Mouse (Mus musculus) megakaryocyte progenitor cell, adult 5-6 weeks (primary cell): ENCODE measurements at regions not wholly inside any gene's neighbourhood (a gene's known extent, or its start where the extent isn't known, plus 50 kb on each side); places are given as distances from the start of the nearest gene placed in this dataset.
A peak's percentile ranks its signal among the peaks of the same experiment; 100 is the strongest.

Experiments used
- ATAC-seq: replicated peaks from 2 replicates; pipeline ENCODE4 v1.8.0; 2016; ENCODE audit warnings: mild to moderate bottlenecking, moderate TSS enrichment, inconsistent platforms; ENCODE audit not compliant: poor library complexity

DNA sequence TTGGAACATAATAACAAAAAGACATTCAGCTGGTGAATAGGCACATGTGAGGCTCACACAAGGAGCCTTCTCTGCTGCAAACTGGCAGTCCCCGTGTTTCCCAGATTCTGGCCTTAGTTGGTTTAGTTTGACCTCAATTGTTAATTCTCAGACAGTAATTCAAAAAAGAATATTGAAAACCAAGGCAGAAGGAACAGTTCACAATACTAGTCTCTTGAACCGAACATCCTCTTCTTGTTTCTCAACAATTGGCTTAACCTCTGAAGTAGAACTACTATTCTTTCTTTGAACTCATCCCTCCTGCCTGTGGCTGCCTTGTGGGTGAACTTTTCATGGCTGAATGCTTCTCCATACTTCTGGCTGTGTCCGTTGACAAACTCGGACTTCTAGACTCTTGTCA, 110.4 kb upstream of the Neil3 start:
- ATAC-seq: no peak

DNA sequence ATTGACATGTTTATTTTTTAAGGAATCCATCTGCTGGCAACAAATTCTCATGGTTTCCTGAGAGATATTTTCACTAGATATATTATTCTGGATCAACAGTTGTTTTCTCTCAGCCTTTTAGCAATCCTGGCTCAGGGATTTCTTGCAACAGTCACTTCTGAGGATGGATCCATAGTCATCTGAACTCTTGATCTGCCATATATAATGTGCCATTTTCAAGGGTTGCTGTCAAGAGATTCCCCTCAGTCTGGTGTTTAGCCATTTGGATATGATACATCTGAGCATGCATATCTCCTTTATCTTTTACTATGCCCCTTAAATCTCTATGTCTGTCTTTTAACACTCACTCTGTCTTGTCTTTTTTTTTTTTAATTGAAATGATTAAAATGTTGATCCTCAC, 130.3 kb upstream of the Neil3 start:
- ATAC-seq: no peak

DNA sequence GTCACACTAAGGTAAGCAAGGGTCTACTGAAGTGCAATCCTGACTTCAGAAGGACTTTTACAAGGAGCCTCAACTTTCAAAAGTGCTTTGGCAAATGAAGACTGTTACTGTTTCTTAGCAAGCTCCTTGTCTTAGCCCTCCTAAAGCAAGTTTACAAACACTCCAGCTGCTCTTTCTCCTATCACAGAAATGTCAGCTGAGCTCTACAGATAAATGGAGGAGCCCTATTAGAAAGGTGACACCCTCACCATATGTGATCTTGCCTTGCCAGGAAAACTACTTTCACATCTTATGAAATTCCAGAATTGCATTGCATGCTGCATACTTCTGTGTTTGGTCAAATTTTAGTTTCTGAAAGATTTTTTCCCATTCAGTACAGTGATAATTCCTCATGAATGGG, 136.6 kb upstream of the Neil3 start:
- no peak for ATAC-seq

DNA sequence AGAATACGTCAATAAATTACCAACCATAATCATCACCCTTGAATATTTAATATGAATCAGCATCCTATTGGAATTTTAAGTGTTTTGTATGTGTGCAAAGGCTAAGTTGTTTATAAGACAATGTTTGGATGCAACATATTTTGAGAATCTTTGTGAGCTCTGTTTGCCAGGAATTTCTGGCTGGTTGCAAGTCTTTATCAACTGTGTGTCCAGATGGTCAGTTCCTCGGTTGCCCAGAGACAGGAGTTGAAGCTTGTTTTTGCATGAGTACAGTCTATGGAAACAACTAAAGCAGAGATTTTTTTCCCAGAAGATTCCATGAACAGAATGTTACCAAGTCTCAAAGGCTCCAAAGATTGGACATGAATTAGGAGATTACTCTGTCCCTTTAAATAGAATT, 142.0 kb upstream of the Neil3 start:
- ATAC-seq: no peak

DNA sequence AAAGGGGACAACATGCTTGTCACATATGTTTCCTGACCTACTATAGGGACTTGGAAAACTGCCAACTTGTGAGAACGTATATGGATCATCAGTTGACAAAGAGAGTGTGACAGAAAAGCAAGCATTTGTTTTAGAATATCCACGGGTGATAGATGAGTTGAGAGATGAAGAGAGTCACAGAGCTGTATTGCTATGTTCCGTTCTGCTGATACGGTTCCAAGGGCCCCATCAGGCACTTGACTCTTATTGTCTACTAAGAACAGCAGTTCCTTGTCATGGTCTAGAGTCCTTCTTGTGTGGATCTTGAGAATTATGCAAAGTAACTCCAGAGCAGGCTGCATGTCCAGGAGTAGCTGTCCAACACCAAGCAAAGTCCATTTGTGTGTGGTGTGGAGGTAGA, 143.0 kb upstream of the Neil3 start:
- no peak for ATAC-seq

DNA sequence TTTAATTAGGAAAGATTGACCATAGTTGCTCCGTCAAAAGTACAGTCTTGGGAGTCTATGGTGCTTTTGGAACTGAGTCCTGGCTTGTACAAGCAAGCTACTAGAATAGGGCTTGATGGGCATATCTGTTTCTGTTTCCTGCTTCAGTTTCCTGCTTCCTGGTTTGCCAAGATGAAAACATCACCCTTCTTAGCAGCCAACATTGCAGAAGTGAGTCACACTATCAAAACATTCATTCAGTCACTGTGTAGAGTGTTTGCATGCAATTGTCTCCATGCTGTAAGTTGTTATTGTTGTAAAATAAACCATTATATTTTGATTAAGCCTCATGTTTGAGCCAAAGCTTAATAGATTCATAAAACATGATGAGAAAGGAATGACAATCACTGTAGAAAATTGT, 149.3 kb upstream of the Neil3 start:
- ATAC-seq: no peak

DNA sequence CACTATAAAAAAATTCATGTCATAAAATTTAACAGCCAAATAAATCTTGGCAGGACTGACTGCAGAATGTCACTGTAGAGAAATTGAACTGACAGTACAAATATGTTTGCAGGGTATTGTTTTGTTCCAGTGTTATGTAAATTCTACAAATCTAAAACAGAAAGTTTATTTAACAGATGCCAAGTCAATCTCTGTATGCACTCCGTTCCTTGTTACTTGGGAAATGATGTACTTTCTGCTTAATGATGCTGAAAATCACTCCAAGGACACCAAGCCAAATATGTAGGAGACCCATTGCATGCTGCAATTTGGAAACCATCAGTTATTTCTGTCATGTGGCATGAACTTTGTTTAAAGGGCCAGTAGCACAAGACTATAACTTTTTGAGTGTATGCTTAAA, 182.3 kb upstream of the Neil3 start:
- ATAC-seq: no peak

DNA sequence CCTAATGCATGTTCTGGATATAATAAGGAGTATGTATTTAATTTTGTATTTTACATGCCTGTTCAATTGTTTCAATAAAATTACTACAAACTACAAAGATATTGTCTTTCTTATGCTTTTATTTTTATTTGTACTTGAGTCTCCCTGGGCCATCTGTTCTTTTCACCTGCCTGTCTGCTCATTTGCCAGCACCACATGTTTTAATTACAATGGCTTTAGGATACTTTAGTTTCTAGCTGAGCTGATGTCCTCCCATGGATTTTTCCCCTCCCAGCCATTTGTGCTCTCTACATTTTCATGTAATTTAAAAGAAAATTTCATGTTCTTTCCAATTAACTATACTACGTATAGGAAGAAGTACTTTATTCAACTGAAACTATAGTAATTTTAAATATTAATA, 188.5 kb upstream of the Neil3 start:
- no peak for ATAC-seq

DNA sequence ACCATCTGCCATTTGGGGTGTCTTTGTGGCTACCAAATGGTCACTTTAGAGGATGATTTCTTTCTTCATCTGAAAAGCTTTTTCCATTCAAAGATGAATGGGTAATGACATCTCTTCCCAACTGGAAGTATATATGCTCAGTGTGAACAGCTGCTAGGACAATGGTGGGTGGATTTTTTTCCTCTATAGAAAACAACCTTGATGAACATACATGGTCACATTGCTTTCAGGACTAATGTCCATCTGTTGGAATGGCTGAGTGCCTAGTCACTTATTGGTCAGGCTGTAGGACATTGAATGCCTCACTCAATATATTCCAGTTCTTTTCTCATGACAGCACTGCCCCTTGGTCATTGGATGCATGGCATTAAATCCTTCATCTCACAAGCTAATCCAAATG, 209.0 kb upstream of the Neil3 start:
- no peak for ATAC-seq

DNA sequence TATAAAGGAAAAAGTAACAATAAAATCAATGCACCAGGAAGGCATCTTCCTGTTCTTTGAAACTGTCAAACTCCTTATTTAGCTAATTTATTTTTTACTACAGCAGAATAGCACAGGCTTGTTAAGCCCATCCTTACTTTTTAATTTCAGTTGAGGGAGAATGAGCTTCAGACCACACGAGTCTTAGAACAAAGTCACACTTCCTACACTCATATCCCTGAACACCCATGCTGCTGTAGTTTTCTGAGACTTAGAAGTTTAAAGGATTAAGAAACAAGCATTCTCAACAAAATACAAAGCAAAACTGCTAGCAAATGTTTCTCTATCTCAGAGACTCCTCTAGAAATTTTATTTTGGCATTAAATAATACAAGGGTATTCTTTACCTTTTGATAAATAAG, 208.8 kb upstream of the Vegfc start:
- no peak for ATAC-seq

DNA sequence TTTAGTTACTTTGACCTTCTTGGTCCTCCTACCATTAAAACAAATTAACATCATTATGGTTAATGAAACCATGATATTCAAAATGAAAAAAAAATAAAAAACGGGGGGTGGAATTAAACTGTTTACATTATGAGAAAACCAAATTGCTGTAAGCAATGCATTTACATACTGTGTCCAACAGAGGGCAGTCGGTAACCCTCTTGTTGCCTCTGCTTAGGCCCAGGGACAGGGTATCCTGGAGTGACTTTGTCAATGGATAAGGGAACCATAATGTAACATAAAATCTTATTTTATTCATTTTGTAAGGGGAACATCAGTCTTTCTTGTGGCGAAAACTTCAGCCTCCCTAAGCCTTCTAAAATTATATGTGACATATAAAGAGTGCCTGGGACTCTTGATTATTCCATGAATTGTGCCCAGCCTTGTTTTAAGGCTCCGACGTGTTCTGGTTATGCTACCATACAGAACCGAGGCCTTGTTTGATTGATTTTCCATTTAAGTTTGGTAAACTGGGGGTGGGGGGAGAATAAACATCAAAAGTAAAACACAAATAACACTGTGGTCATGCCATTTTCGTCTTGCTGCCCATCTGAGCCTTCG, 207.3 kb upstream of the Vegfc start:
- ATAC-seq: peak; percentile 98

DNA sequence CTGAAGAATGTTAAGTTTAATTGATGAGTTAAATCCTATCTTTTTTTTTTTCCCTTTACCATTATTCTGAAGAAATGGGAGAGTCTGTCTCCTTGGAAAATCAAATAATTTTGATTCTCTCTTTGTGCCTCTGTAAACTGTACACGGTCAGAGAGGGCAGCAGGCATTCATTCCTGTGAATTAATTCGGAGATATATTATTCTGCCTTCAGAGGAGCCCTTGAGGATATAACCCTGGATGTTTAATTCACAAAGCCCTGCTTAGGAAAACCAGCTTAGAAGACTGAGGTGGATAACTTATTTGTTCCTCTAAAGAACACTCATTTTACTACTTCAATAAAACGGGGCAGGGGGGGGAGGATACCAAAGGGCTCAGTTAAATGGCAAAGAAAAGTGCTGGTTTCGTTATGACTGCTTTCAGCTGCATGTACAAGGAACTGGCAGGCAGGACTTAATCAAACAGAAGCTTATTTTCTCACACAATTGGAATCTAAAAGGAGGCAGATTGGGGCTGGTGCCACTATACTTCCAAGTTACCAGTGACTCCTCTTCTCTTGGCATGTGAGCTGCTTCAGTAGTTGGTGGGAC, 205.3 kb upstream of the Vegfc start:
- no peak for ATAC-seq

DNA sequence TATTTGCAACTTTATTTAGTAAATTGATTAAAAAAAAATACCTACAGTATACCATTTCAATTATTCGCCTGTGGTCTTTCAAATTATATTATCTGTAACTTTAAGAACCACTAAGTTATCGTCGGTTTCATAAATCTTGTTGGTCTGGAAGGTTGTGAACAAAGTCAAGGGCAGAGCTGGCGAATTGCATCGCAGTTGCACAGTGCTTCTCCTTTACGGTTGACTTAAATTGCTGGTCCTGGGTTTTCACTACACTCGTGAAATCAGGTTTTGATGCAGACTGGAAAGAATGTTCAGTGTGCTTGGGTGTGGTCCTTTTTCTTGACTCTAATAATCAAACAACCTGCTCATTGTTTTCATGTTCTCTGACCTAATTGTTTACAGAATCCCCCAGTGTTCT, 198.6 kb upstream of the Vegfc start:
- no peak for ATAC-seq

DNA sequence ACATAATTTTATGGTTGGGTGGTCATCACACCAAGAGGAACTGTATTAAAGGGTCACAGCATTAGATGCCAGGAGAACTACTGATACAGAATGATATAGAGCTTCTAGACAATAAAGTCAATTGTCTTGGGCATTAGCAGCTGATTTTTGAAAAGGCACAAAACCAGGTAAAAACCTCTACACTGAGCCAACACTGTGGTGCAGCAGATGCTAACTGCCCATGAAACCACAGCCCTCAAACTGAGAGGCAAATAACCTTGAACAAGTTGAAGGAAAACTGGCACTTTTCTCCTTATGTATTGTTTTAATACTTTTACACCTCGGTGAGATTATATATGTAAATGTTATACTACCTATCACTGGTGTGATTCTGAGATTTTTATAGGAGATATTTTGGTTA, 195.9 kb upstream of the Vegfc start:
- ATAC-seq: no peak

DNA sequence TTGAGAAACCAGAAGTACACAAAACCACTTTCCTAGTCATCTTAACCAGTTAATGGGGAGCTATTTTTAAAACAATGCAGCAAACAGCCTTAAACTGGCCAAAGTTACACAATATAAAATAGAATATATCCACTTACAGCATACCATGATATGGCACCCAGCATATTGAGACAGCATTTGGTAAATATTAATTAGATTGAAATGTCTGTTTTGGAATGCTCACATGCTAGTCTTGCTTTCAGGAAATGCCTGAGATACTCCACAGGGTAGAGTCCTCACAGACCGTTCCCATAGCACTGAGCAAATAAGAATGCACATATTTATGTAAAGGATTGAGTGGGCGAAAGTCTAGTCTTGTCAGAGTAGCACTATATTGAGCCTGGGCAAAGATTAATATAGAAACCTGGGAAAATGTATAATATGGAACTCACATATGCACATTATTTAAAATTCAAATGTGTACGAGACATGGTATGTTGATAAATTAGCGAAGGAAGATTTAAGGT, 185.1 kb upstream of the Vegfc start:
- ATAC-seq: peak; percentile 29; the same call in 1 of the 2 replicates

DNA sequence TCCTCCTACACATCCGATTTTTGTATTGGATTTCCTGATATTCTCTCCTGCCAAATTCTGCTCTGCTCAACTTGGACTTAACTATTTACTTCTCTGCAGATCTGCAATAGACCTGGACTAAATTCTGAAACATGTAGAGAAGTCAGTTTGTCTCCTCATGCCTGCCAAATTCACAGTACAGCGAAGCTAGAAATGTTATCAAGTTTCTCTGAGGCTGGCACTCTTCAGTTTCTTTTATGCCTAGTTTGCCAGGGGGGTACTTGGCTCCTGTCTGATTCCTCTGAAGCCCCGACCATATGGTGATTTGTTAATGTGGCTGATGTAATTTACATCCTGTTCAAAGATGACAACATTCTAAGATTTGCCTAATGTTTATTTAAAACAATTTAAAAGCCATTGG, 184.6 kb upstream of the Vegfc start:
- no peak for ATAC-seq

DNA sequence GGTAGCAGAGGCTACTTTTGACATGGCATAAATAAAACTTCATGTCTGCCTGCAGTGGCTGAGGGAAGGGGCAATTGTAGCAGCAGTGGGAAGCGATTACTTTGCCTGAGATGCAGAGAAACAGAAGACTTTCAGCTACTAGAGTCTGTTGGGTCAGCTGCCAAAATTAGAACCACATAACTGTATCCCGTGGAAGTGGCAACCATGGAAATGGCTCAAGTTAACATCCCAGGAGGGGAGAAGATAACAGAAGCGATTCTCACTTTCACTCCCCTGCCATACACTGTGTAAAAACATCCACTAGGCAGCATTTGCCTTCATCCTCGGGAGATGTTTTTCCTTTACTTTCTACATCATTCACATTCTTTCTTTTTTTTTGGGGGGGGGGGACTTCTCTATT, 155.1 kb upstream of the Vegfc start:
- ATAC-seq: no peak

DNA sequence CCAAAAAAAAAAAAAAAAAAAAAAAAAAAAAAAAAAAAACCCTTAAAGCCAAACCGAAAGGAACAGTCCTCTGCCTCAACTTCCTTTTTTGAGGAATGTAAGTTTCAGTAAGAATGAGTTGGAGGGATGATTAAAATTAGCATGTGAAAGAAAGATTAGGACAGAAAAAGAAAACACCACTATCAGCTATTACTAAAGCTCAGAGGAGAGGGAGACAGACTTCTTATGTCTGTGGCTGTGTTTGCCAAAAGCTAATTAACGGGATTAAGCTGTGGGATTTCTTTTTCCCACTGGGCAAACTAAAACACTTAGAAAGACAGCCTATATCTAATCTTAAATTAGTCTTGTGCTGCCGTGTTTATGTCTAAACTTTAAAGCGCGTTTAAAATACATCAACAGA, 146.7 kb upstream of the Vegfc start:
- ATAC-seq: peak; percentile 42; the same call in 1 of the 2 replicates

DNA sequence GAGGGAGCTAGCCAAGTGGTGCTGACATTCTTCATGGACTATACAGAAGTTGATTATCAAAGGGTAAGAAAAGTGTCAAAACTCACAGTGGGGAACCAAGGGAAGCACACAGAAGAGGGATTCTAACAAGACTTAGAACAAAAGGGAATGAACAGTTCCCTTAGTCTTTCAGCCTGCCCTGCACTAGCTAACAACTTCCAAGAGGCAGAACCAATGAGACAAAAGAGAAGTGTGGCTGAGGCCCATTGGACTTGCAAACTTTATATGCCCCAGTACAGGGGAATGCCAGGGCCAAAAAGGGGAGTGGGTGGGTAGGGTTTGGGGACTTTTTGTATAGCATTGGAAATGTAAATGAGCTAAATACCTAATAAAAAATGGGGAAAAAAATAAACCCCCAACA, 139.0 kb upstream of the Vegfc start:
- no peak for ATAC-seq

DNA sequence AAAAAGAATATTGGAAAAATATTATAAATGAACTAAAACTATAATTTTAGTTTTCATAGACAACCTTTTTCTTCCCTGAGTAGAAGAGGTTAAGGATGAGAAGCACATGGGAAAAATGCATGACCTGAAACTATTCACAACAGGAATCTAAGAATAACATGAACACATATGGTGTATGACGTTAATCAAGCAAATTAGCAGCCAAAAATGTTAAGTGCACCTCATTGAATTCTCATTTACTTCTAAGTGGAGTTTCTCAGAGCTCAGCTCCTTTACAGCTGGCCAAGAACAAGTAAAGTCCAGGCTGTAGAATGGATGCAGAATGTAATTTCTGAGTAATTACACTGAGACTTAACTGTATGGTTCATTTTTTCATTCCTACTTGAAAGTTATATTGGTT, 137.9 kb upstream of the Vegfc start:
- no peak for ATAC-seq

DNA sequence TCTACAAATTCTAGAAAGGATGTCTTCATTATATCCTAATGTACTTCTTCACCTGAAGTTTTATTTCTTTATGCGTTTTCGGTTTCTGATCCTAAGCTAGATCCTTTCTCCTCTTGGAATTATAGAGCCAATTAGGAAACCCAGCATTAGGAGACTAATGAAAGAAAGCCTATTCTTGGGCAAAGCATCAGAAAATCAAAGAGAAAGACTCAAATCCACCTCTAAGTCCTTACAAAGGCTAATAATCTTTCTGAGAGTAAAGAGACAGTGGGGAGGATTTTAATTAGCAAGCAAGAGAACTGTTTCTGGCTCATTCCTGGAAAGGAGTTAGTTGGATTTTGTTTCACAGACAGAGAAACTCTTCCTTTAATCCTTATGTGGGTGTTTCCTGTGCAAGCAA, 136.3 kb upstream of the Vegfc start:
- no peak for ATAC-seq

DNA sequence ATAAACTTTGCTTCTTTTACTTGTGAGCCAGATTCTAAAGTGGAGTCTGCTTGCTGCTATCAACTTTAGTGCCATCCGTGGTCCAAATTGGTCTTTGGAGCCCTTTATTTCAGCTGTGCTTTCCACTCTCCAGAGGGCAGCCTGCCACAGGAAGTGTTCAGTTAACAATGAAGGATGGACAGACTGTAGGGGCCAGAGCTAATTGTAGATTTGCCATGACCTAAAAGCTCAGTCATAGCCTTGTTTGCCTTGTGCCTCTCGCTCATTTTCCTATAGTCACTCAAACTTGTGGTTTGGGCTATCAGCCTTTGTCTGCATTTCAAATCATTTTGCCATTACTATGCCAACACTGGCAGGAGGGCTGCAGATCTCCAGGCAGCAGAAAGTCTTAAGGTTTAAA, 131.8 kb upstream of the Vegfc start:
- ATAC-seq: no peak

DNA sequence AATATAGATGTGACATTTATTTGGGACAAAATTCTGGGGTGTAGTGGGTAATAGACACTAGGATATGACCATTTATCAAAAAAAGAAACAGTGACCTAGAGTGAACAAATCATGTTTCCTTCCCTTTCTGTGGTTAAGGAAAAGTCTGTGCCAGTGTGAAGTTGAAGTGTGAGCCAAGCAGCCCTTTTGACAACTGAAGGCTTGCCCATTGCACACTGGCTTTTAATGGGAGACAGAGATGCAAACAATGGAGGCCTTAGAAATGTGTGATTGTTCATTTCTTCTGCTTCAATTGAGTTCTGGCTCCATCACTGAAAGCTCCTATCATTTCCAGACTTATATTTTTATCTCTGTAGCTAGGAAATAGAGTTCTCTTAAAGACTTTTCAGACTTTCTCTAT, 130.0 kb upstream of the Vegfc start:
- peak; percentile 61 for ATAC-seq
